Mouse (Mus musculus): ENCODE data around the gene Col9a3.

DNA sequence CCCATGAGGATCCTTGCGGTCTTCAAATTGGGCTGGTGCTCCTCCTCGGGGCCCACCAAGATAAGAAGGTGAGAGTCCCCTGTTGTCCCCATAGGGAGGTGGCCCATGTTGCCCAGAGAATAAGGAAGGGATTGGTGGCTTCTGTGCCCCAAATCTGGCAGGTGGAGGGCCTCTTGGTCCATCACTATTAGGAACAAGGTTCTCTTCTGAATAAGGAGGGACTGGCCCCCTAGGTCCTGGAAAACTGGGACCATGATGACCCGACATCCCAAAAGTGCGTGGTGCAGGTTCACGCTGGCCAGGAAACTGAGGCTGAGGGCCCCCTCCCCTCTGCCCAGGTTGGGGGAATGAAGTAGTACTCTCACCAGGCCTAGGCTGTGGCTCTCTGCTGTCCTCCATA lies 62.9 kb downstream of the Col9a3 start:
- TF ChIP-seq POLR2A (IDR thresholded peaks at IDR 0.05; ENCODE audit: extremely low read depth, insufficient read depth, low read length) (no peak), CTCF (IDR thresholded peaks at IDR 0.05; ENCODE audit: low read depth, low read length) (no peak)

All from liver, adult 2 months (tissue).